ENCODE assay signal across 8 mouse cellular contexts in the genomic region with DNA sequence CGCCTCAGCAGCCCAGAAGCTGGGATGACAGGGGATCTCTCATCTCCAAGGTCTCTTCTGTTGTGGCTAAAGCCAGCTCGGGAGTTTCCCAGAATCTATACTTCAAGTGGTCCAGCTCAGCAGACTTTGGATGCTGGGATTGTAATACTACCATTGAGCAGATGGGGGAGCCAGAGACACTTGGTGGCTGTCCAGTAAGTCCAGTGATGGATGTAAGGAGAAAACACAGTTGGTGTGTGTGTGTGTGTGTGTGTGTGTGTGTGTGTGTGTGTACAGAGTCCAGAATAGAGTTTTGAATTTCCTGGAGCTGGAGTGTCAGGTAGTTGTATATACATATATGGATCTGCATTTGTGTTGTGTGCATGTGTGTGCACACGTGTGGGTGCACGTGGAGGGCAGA. TPM values are rescaled to one million over a fixed set of nuclear protein-coding genes. Genes with fewer than 3 reads are reported as not detected.
DNase-seq lines count a peak whose midpoint lies in the region; ATAC-seq and TF ChIP-seq lines count a peak whose summit lies in the region.
"Had no signal": no experiment of that assay in that cellular context is flagged by ENCODE, and none has a peak within 500 bp of the region (broad histone marks: within the 10 kb centered on the region; RNA-seq: fewer than 3 reads in every experiment).

No protein-coding gene starts in this region.

- peak; percentile 84 for DNase-seq in 416B (ENCODE audit: low read depth)
- peak; percentile 67 for DNase-seq in ES-CJ7 (ENCODE audit: low read depth, low spot score)
- DNase-seq in cerebellum, adult 11-12 months = peak; percentile 53
- peak; percentile 81 to 92 for DNase-seq in frontal cortex, postnatal 36 days (ENCODE audit: low spot score in 2 of 2)
- peak; percentile 45 to 84 for DNase-seq in layer of hippocampus, adult 8-10 months (ENCODE audit: low spot score in 2 of 2)
- peak; percentile 85 for DNase-seq in lung, postnatal 0 days (ENCODE audit: low spot score)
- DNase-seq in right cerebral cortex, postnatal 14 days = peak; percentile 71

- H3K4me2 ChIP-seq in lung, postnatal 0 days (replicated peaks; ENCODE audit: low read depth, low read length) = no peak overlapping the region

- H3K9ac ChIP-seq in lung, postnatal 0 days (replicated peaks; ENCODE audit: low read depth) = no peak overlapping the region

- 42% methylated on average over 4 of the region's 4 CpGs for WGBS in lung, postnatal 0 days

- H3K36me3 ChIP-seq in lung, postnatal 0 days (ENCODE audit: insufficient read depth, low read length) = no peaks in the 10 kb centered on the region

- H3K27me3 ChIP-seq in lung, postnatal 0 days (replicated peaks; ENCODE audit: insufficient read depth, low read length) = no peaks in the 10 kb centered on the region

- no peaks in the 10 kb centered on the region for H3K9me3 ChIP-seq in lung, postnatal 0 days (ENCODE audit: low read length)

- H3K4me3 ChIP-seq in lung, postnatal 0 days (ENCODE audit: low read depth, low read length) = no peak overlapping the region

- no peak overlapping the region for H3K27ac ChIP-seq in lung, postnatal 0 days (ENCODE audit: low read length)

- no peak for TF ChIP-seq EP300 in lung, postnatal 0 days (IDR thresholded peaks at IDR 0.05)

- no peaks in the 10 kb centered on the region for H3K4me1 ChIP-seq in lung, postnatal 0 days (ENCODE audit: insufficient read depth, low read depth, low read length)

- ATAC-seq in lung, postnatal 0 days = peak; percentile 16; the same call in 1 of the 2 replicates

- TF ChIP-seq CTCF in lung, postnatal 0 days (IDR thresholded peaks at IDR 0.05) = peak; percentile 95

RNA-seq across cellular contexts. Expression of a gene that starts 32.9 kb away (rescaled TPM):
- under 1 TPM in 1 of 4 experiments, not detected in 3; 0.04 TPM for total RNA-seq in layer of hippocampus, adult 8-10 months (2022)
- polyA plus RNA-seq in lung, postnatal 0 days (2015; fragmentation: Nextera tagmentation; extraction: Ambion mirVana) = 0.30 and 0.52 TPM in 2 replicates
- polyA plus RNA-seq: liver, embryonic 16.5 days had no signal
